Mouse (Mus musculus): ENCODE results near the gene Tenm3. TPM values are rescaled to one million over a fixed set of nuclear protein-coding genes. Genes with fewer than 3 reads are reported as not detected.
"Not testable (repeated sequence)": the region's sequence is repeated elsewhere in the genome, so short reads cannot be mapped to it uniquely, and the experiment has no call there.

Gene Tenm3
- polyA plus RNA-seq, 1 experiment from 2014 or later = 18.2 TPM

DNA sequence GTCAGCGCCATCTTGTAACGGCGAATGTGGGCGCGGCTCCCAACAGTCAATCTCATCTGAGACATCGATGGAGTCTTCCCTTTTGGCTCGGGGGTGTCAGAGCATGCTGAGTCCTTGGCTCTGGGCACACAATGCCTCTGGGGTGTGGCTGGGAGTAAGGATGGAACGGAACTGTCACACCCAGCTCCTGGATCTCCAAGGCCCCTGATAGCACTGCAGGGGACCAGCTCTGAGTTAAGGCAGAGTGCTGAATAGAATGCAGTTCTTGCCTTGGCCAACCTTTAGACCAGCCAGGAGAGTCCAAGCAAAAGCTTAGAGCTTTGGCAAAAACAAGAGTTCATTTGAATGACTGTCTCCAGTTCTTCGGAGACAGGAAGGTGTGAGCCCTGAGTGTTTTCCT lies 647.8 kb downstream of the Tenm3 start:
- no peaks in the 10 kb centered on the region for H3K36me3 ChIP-seq (ENCODE audit: control insufficient read depth, insufficient read depth, low read length)
- no peak overlapping the region for H3K4me2 ChIP-seq
- no peaks in the 10 kb centered on the region for H3K27me3 ChIP-seq (ENCODE audit: control insufficient read depth, insufficient read depth, low read length)
- no peak overlapping the region for H3K4me3 ChIP-seq (ENCODE audit: low read depth, low read length)
- H3K4me1 ChIP-seq (ENCODE audit: control insufficient read depth, insufficient read depth, low read length) = no peaks in the 10 kb centered on the region
- H3K9me3 ChIP-seq (replicated peaks; ENCODE audit: control insufficient read depth, low read length) = no peaks in the 10 kb centered on the region; the same call in 1 of the 2 replicates
- no peak overlapping the region for H3K9ac ChIP-seq (ENCODE audit: low read depth, low read length)
- no peak for ATAC-seq (replicated peaks; ENCODE audit: insufficient number of reproducible peaks, low FRiP score, low TSS enrichment)
- WGBS (ENCODE audit: insufficient replicate concordance) = 90% methylated on average over 9 of the region's 9 CpGs
- H3K27ac ChIP-seq (ENCODE audit: low read depth, low read length) = no peak overlapping the region

- H3K4me2 ChIP-seq = no peak overlapping the region
- H3K36me3 ChIP-seq (ENCODE audit: control insufficient read depth, insufficient read depth, low read length) = no peaks in the 10 kb centered on the region
- no peak for ATAC-seq (replicated peaks; ENCODE audit: insufficient number of reproducible peaks, low FRiP score, low TSS enrichment)
- 0 out of 2 replicates have a peak, but pooled peaks cover 3% of the 10 kb centered on the region for H3K9me3 ChIP-seq (replicated peaks; ENCODE audit: control insufficient read depth, low read length)
- WGBS (ENCODE audit: insufficient replicate concordance) = 96% methylated on average over 12 of the region's 12 CpGs
- H3K9ac ChIP-seq (ENCODE audit: low read depth, low read length) = no peak overlapping the region
- H3K4me3 ChIP-seq (ENCODE audit: low read depth, low read length) = no peak overlapping the region
- H3K4me1 ChIP-seq (ENCODE audit: control insufficient read depth, insufficient read depth, low read length) = no peaks in the 10 kb centered on the region
- H3K27ac ChIP-seq (ENCODE audit: low read depth, low read length) = no peak overlapping the region
- no peaks in the 10 kb centered on the region for H3K27me3 ChIP-seq (ENCODE audit: control insufficient read depth, insufficient read depth, low read length)
These were observed 655.2 kb downstream of the Tenm3 start for GRCm38 (mm10) chr8:48188586-48188985.

DNA sequence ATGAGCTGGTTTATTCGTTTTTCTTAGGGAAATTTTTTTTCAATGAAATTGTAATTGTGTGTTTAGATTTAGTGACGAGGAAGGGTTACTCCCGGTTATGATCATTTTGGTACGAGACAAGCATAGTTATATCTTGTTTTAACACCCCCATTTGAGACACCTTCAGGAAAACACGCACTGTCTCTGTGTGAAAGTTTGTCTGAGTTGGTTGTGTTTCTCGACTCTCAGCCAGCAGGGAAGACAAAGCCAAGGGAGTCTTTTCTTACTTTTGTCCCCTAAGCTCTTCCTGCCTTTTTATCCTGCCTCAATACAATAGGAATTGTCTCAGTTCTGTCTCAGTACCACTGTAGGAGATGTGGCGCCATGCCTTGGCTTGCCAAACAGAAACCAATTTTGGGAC lies 660.0 kb downstream of the Tenm3 start:
- Histone ChIP-seq H3K27ac (ENCODE audit: low read depth, low read length) (no peak overlapping the region), H3K4me1 (ENCODE audit: control insufficient read depth, insufficient read depth, low read length) (no peaks in the 10 kb centered on the region), H3K36me3 (ENCODE audit: control insufficient read depth, insufficient read depth, low read length) (no peaks in the 10 kb centered on the region), H3K4me3 (ENCODE audit: low read depth, low read length) (no peak overlapping the region), H3K27me3 (ENCODE audit: control insufficient read depth, insufficient read depth, low read length) (no peaks in the 10 kb centered on the region), H3K9me3 (replicated peaks; ENCODE audit: control insufficient read depth, low read length) (peaks cover 3% of the 10 kb centered on the region; the same call in 1 of the 2 replicates), H3K4me2 (no peak overlapping the region), H3K9ac (ENCODE audit: low read depth, low read length) (no peak overlapping the region)
- ATAC-seq (replicated peaks; ENCODE audit: insufficient number of reproducible peaks, low FRiP score, low TSS enrichment) = no peak
- WGBS (ENCODE audit: insufficient replicate concordance) = 86% methylated on average over 7 of the region's 7 CpGs

DNA sequence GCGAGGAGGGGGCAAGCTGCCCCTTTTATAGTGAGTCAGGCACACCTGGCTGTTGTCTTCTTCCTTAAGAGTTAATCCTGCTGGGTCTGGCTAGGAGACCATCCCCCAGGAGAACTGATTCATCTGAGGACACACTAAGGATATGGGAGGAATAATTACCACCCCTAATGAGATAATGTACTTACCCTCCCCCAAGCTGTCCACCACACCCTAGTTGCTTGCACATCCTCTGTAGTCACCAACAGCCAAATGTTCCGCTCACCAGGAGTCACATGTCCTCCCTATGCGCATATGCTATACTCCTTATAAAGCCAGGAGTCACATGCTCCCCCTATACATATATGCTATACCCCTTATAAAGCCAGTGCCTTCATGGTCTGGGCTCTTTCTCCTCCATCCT lies 662.8 kb downstream of the Tenm3 start:
- H3K27ac ChIP-seq (ENCODE audit: low read depth, low read length) = no peak overlapping the region

DNA sequence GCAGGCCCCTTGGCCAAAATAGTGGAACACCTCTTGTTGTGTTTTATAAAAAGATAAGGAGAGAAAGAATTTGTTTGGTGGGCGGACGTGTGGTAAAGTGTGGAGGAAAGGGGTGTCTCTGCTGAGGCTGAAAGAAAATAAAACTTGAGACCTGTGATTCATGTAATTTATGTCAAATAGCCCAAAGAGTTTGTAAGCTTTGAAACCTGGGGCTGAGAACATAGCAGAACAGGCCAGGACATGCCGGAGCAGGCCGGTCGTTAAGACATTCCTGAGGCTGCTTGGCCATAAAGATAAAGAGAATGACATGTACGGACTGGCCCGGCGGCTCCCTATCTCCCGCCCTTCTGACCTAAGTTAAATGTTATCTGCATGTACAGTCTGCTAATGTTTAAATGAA lies 663.6 kb downstream of the Tenm3 start:
- H3K9ac ChIP-seq (ENCODE audit: low read depth, low read length); H3K9me3 ChIP-seq (replicated peaks; ENCODE audit: control insufficient read depth, low read length); H3K4me3 ChIP-seq (ENCODE audit: low read depth, low read length); H3K36me3 ChIP-seq (ENCODE audit: control insufficient read depth, insufficient read depth, low read length); H3K4me2 ChIP-seq; H3K27me3 ChIP-seq (ENCODE audit: control insufficient read depth, insufficient read depth, low read length); H3K4me1 ChIP-seq (ENCODE audit: control insufficient read depth, insufficient read depth, low read length); ATAC-seq (replicated peaks; ENCODE audit: insufficient number of reproducible peaks, low FRiP score, low TSS enrichment); H3K27ac ChIP-seq (ENCODE audit: low read depth, low read length): not testable (repeated sequence)
- 78% methylated on average over 9 of the region's 9 CpGs for WGBS (ENCODE audit: insufficient replicate concordance)

More for the DNA sequence above, 662.8 kb downstream of the Tenm3 start:
- Histone ChIP-seq H3K36me3 (ENCODE audit: control insufficient read depth, insufficient read depth, low read length) (no peaks in the 10 kb centered on the region), H3K27me3 (ENCODE audit: control insufficient read depth, insufficient read depth, low read length) (no peaks in the 10 kb centered on the region), H3K9me3 (replicated peaks; ENCODE audit: control insufficient read depth, low read length) (no peaks in the 10 kb centered on the region; the same call in 1 of the 2 replicates), H3K4me2 (no peak overlapping the region), H3K9ac (ENCODE audit: low read depth, low read length) (no peak overlapping the region), H3K4me1 (ENCODE audit: control insufficient read depth, insufficient read depth, low read length) (no peaks in the 10 kb centered on the region), H3K4me3 (ENCODE audit: low read depth, low read length) (no peak overlapping the region)
- 88% methylated on average over 3 of the region's 3 CpGs for WGBS (ENCODE audit: insufficient replicate concordance)
- ATAC-seq (replicated peaks; ENCODE audit: insufficient number of reproducible peaks, low FRiP score, low TSS enrichment) = no peak; the same call in 1 of the 2 replicates

GRCm38 (mm10) chr8:48178993-48179392 lies 664.8 kb downstream of the Tenm3 start:
- Histone ChIP-seq H3K9ac (ENCODE audit: low read depth, low read length) (no peak overlapping the region), H3K9me3 (replicated peaks; ENCODE audit: control insufficient read depth, low read length) (no peaks in the 10 kb centered on the region; the same call in 1 of the 2 replicates), H3K27ac (ENCODE audit: low read depth, low read length) (no peak overlapping the region), H3K4me1 (ENCODE audit: control insufficient read depth, insufficient read depth, low read length) (no peaks in the 10 kb centered on the region), H3K4me3 (ENCODE audit: low read depth, low read length) (no peak overlapping the region), H3K27me3 (ENCODE audit: control insufficient read depth, insufficient read depth, low read length) (no peaks in the 10 kb centered on the region), H3K4me2 (no peak overlapping the region), H3K36me3 (ENCODE audit: control insufficient read depth, insufficient read depth, low read length) (no peaks in the 10 kb centered on the region)
- no peak for ATAC-seq (replicated peaks; ENCODE audit: insufficient number of reproducible peaks, low FRiP score, low TSS enrichment)
- whole genome bisulfite sequencing (ENCODE audit: insufficient replicate concordance) = 84% methylated on average over 4 of the region's 4 CpGs

- H3K4me2 ChIP-seq = no peak overlapping the region
- no peaks in the 10 kb centered on the region for H3K27me3 ChIP-seq (ENCODE audit: control insufficient read depth, insufficient read depth, low read length)
- no peaks in the 10 kb centered on the region for H3K4me1 ChIP-seq (ENCODE audit: control insufficient read depth, insufficient read depth, low read length)
- no peak overlapping the region for H3K27ac ChIP-seq (ENCODE audit: low read depth, low read length)
- no peaks in the 10 kb centered on the region for H3K36me3 ChIP-seq (ENCODE audit: control insufficient read depth, insufficient read depth, low read length)
- no peak overlapping the region for H3K9ac ChIP-seq (ENCODE audit: low read depth, low read length)
- ATAC-seq (replicated peaks; ENCODE audit: insufficient number of reproducible peaks, low FRiP score, low TSS enrichment) = no peak
- no peaks in the 10 kb centered on the region; the same call in 1 of the 2 replicates for H3K9me3 ChIP-seq (replicated peaks; ENCODE audit: control insufficient read depth, low read length)
- WGBS (ENCODE audit: insufficient replicate concordance) = 82% methylated on average over 1 of the region's 1 CpGs
- no peak overlapping the region for H3K4me3 ChIP-seq (ENCODE audit: low read depth, low read length)
These were observed 665.9 kb downstream of the Tenm3 start for GRCm38 (mm10) chr8:48177876-48178275.

All from heart, embryonic 11.5 days (tissue).